Mouse (Mus musculus): ENCODE measurements at regions not wholly inside any gene's neighbourhood (a gene's known extent, or its start where the extent isn't known, plus 50 kb on each side); places are given as distances from the start of the nearest gene placed in this dataset.
"Not testable (repeated sequence)": the region's sequence is repeated elsewhere in the genome, so short reads cannot be mapped to it uniquely, and the experiment has no call there.

DNA sequence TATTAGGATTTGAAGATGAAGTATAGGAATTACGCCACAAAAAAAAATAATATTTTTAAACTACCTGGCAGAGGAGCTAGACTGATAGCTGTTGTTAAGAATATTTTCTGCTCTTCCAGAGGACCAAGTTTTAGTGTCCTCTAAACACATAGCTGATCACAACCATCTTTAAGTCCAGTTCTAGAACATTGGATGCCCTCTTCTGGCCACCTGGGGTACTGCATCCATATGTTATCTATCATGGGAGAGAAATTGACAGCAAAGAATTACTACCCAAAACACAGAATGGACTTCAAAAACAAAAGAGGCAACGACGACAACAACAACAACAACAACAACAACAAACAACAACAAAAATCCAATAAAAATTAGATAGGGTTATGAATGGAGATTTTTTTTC lies 71.0 kb upstream of the Prl4a1 start:
- peak; percentile 29 to 36 for DNase-seq

- DNase-seq: not testable (repeated sequence)
These were observed 55.6 kb upstream of the Prl4a1 start for GRCm38 (mm10) chr13:27960421-27960820.

DNA sequence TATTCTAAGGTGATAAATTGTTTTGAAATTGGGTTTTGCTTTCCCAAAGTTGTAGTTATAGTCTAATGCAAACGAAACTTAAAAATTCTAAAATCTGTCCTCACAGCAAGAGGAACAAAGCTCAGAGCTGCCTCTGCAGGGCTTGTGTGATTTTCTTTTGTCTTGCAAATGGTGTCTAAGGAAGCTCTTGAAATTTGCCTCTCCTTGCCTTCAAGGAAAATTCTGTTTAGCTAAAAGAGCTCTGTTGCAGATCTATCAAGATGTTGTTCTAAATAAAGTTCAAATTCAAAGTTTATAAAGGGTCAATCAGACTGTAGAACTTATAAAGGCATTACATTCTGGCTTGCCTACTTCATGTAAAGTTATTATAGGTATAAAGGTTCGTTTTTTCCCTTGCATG lies 53.6 kb upstream of the Prl4a1 start:
- DNase-seq: not testable (repeated sequence)

DNA sequence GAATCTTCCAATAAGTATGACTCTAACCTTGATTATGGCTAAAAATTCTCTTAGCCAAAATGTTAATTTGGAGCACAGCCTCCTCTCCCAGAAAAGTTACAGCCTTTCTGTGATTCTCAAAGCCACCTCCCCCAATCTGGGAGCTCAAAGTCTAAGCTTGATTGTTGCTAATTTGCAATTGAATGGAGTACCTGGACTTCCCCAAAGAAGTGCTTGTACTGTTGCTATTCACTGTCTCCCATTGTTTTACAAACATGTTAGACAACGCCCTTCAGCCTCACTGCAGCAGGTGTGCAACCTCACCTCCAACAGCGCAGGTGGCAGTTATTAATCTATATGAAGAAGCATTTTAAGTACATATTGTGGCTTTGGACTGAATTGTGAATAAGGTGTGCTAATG lies 50.0 kb upstream of the Prl4a1 start:
- DNase-seq: not testable (repeated sequence)
